Mouse (Mus musculus) c-Kit-negative CD71-positive TER-119-positive erythroid progenitor cells, embryonic 14.5 days (primary cell): ENCODE data around the gene Gsdma2.
"Not testable (repeated sequence)": the region's sequence is repeated elsewhere in the genome, so short reads cannot be mapped to it uniquely, and the experiment has no call there.

Experiments
- DNase-seq: peaks from one replicate; pipeline ENCODE4 v3.0.0-alpha.2; 2013; ENCODE audit warnings: low read depth, low spot score

Gsdma2 gene

GRCm38 (mm10) chr11:98664091-98664490 lies 17.5 kb downstream of the Gsdma2 start, which contains the start of gene Gsdma:
Gsdma (plus strand) TSS chr11:98664351.
- no peak for DNase-seq

- no peak for DNase-seq
These were observed 22.4 kb downstream of the Gsdma2 start for GRCm38 (mm10) chr11:98668984-98669383.

DNA sequence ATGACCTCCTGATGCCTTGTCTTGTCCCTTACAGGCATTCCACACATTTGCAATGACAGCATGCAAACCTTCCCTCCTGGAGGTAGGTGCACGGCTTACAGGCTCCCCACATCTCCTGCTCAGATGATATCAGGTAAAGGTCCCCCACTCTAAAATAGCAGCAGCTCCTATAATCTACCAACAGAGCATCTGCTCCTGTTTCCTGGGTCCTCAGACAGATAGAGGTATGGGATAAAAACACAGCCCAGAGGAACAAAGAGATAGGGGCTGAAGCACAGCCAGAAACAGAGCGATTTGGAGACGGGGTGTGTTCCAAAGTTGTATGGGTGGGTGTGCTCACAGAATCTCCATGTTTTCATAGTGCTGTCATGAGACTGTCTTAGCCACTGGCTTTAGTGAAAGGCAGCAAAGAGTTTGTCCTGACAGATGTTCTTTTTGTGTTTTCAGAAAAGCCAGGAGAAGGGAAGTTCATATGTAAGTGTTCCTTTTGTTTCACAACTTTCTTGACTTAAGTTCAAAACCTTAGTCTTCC lies 24.8 kb downstream of the Gsdma2 start:
- no peak for DNase-seq

DNA sequence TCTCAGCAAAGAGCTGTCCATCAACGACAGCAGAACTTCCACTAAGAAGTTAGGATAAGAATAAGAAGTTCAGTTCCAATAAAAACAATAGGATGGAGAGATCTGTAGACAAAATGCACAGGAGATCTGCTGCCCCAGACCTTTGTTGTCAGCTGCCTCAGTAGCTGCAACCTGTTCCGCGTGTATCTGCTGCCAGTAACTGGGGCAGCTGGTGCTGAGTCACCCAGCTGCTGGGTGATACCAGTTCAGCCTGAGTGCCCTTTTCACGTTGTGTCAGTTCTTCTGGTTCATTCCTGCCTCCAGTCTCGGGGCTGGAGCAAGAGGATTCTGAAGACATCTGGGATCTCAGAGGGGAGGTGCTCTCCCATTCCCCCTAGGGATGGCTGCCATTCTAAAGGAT lies 25.3 kb downstream of the Gsdma2 start:
- peak; percentile 26 for DNase-seq

- DNase-seq, result no peak
These were observed 25.9 kb downstream of the Gsdma2 start for GRCm38 (mm10) chr11:98672482-98672881.

DNA sequence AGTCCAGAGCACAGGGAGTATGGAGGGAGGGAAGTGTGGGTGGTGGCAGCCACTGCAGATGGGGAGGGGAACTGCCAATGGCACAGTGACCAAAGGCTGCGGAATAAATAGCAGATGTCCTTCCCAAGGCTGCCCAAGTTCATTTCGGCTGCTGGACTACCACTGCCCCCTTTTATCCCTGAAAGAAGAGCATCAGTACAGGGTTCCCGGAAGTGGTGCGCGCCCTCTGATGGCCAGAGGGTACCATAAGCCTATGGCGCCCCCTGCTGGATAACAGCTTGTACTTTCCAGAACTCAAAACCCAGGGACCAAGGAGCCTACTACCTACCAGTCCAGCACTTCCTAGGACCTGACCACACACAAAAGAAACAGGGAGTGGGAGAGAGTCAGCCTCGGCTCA lies 26.6 kb downstream of the Gsdma2 start:
- not testable (repeated sequence) for DNase-seq

- DNase-seq, result no peak
These were observed 29.3 kb downstream of the Gsdma2 start for GRCm38 (mm10) chr11:98675829-98676363.

DNA sequence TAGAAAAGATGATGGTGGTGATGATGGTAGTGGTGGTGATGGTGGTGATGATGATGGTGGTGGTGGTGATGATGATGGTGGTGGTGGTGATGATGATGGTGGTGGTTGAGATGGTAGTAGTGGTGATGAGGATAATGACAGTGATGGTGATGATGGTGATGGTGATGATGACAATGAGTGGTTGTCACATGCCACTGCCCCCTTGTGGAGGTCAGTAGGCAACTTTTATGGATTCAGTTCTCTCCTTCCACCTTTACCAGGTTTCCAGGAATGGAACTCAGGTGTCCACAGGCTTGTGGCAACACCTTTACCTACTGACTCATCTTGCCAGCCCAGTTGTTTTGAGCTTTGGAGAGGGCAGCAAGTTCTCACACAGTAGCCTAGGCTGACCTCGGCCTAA lies 33.5 kb downstream of the Gsdma2 start:
- no peak for DNase-seq

DNA sequence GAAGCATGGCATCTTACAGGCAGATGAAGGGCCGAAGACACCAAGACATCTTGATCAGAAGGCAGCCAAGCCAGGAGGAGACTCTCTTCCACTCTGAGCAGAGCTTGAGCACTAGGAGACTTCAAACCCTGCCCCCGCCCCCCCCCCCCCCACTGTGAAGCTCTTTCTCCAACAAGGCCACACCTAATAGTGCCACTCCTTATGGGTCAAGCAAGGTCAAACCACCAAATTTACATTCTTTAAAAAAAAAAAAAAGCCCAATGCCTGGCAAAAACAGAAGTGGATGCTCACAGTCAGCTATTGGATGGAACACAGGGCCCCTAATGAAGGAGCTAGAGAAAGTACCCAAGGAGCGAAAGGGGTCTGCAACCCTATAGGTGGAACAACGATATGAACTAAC lies 34.0 kb downstream of the Gsdma2 start:
- not testable (repeated sequence) for DNase-seq

- DNase-seq, result no peak
These were observed 34.6 kb downstream of the Gsdma2 start for GRCm38 (mm10) chr11:98681186-98681585.

- peak; percentile 98 for DNase-seq
These were observed 35.5 kb downstream of the Gsdma2 start, which contains the start of gene Psmd3 for GRCm38 (mm10) chr11:98681786-98682745. Psmd3 (plus strand) TSS chr11:98682554.

GRCm38 (mm10) chr11:98682811-98683210 lies 36.3 kb downstream of the Gsdma2 start:
- DNase-seq, result peak; percentile 27

- DNase-seq, result no peak
These were observed 39.1 kb downstream of the Gsdma2 start for GRCm38 (mm10) chr11:98685642-98686041.

GRCm38 (mm10) chr11:98686976-98687375 lies 40.4 kb downstream of the Gsdma2 start:
- no peak for DNase-seq

DNA sequence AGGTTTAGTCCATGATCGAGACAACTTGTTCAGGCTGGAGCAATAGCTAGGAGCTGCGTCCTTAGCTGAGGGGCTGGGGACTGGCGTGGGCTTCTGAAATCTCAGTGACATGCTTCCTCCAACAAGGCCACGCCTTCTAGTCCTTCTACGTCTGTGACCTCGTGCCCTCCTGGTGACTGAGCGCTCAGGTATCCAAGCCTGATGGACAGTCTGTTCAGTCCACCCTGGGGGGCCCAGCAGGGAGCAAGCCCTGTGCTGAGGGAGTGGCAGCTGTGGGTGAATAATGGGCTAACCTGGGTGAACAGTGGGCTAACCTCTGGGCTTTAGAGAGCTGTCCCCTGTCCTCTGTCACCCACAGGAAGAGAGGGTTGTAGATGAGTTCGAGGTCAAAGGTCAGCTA lies 41.5 kb downstream of the Gsdma2 start:
- no peak for DNase-seq

- no peak for DNase-seq
These were observed 46.6 kb downstream of the Gsdma2 start for GRCm38 (mm10) chr11:98693201-98693600.

GRCm38 (mm10) chr11:98693746-98694145 lies 47.2 kb downstream of the Gsdma2 start:
- DNase-seq, result no peak

DNA sequence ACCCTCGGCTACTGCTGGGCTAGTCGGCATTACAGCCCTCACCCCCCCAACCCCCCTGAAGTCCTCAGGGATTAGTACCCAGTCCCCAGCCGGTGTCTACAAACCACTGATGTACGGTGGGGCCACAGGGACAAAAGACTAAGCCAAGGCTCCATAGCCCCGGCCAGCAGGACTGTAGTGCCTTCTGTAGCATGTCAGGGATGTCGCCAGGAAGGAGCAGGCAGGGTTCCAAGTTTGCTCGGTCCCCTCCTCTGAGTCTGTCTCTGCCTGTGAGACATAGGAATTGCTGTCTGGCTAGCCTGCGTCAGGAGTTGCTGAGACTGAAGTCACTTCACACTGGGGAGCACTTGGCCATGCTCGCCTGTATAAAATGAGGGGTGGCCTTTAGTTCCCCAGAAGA lies 47.7 kb downstream of the Gsdma2 start:
- DNase-seq, result no peak

- DNase-seq, result no peak
These were observed 48.8 kb downstream of the Gsdma2 start for GRCm38 (mm10) chr11:98695408-98695807.

DNA sequence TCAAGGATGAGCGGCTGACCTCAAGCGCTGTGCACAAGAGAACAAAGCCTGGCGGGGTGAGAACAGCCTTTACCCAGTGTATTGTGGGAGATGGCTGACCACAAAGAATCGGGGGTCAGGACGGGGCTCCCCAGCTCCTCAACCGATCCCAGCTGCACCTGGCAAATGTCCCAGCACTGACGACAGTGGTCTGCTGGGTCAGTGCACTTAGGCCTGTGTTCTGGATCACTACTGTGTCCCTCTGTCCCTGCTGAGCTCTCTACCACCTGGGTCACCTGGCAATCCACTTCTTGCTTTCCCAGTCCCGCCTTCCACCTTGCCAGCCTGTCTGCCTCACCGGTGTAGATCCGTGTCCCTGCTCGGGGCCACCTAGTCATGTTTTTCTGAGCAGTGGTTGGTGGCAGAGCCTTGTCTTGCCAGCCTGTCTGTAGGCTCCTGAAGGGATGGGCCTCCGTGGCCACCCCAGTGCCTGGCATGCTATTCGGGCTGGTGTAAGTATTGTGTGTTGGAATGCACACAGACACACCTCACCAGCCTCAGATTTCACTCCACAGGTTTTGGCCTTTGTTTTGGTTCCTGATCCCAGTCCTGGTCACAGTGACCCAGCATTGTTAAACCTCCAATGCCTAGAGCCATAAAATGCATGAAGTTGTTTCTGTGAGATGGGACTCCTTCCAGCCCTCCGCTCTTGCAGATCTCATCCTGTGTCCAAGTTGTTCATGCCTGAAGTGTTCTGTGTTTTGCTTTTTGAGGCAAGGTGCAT lies 50.1 kb downstream of the Gsdma2 start:
- no peak for DNase-seq

DNA sequence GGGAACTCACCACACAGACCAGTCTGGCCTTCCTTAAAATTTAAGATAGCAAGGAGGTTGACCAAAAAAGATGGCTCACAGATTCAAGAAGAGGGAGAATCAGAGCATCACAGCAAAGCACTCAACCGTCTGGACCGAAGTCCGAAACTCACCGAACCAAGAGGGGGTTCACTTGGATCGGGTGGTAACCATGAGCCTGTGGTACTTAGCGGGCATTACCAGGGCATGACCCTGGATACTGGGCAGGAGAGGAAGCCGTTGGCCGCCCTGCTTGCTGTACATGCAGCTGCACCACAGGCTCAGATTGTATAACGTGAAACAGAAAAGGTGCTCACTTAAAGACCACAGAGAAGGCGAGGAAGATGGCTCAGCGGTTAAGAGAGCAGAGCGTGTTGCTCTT lies 50.7 kb downstream of the Gsdma2 start:
- DNase-seq, result no peak
